Mouse (Mus musculus) liver, embryonic 14.5 days (tissue): ENCODE results near the gene Gadd45a. TPM values are rescaled to one million over a fixed set of nuclear protein-coding genes. Genes with fewer than 3 reads are reported as not detected.

ENCODE experiments used
- ATAC-seq: fragments of 200-750 bp; cut with Nextera tagmentation; 2 replicates; pipeline ENCODE4 v1.8.0; 2017; ENCODE audit warnings: moderate number of reproducible peaks, mild to moderate bottlenecking, moderate library complexity; ENCODE audit not compliant: insufficient read depth
- DNase-seq, 3 experiments: peaks; one replicate each; pipeline ENCODE4 v3.0.0-alpha.2; 2012 to 2013; ENCODE audit warnings: low read depth in 3 of 3, low spot score in 3 of 3
- H3K27ac ChIP-seq: fragments of 300-500 bp; sonication (generic); 2 replicates; pipeline ENCODE4 v1.5.1; 2014; ENCODE audit warnings: moderate library complexity, mild to moderate bottlenecking, control low read depth, inconsistent platforms
- H3K27me3 ChIP-seq: fragments of 300-500 bp; sonication (generic); 2 replicates; pipeline ENCODE4 v1.6.1; 2014; ENCODE audit warnings: mild to moderate bottlenecking, low read length, moderate library complexity; ENCODE audit not compliant: control insufficient read depth, insufficient read depth
- H3K36me3 ChIP-seq: fragments of 300-500 bp; sonication (generic); replicated peaks from 2 replicates; pipeline ENCODE4 v1.6.1; 2014; ENCODE audit warnings: low read depth; ENCODE audit not compliant: control insufficient read depth, insufficient read depth
- H3K4me1 ChIP-seq, 2 experiments: fragments of 200-500 bp in 1 of 2; fragments of 300-500 bp in 1 of 2; sonication (generic) in 1 of 2; replicated peaks; 2 replicates each; pipeline ENCODE4 v1.6.1; 2012 to 2014; ENCODE audit warnings: antibody characterized with exemption in 1 of 2, inconsistent platforms in 1 of 2, low read length in 1 of 2; ENCODE audit not compliant: control insufficient read depth in 2 of 2, insufficient read depth in 2 of 2
- H3K4me2 ChIP-seq: fragments of 300-500 bp; sonication (generic); 2 replicates; pipeline ENCODE4 v1.6.1; 2014; ENCODE audit warnings: low read depth, mild to moderate bottlenecking, control low read depth, moderate library complexity
- H3K4me3 ChIP-seq, 2 experiments: fragments of 200-500 bp in 1 of 2; fragments of 300-500 bp in 1 of 2; sonication (generic) in 1 of 2; 2 replicates each; pipeline ENCODE4 v1.5.1; 2012 to 2014; ENCODE audit warnings: low read depth in 2 of 2, low read length in 2 of 2, mild to moderate bottlenecking in 2 of 2, control low read depth in 1 of 2, inconsistent platforms in 1 of 2, moderate library complexity in 1 of 2; ENCODE audit not compliant: insufficient read depth in 1 of 2
- H3K9ac ChIP-seq: fragments of 300-500 bp; sonication (generic); replicated peaks from 2 replicates; pipeline ENCODE4 v1.6.1; 2014; ENCODE audit warnings: mild to moderate bottlenecking, control low read depth, moderate library complexity
- H3K9me3 ChIP-seq: fragments of 300-500 bp; sonication (generic); 2 replicates; pipeline ENCODE4 v1.6.1; 2016; ENCODE audit warnings: low read length, mixed read lengths; ENCODE audit not compliant: control insufficient read depth
- CTCF ChIP-seq: IDR thresholded peaks from 2 replicates; pipeline ENCODE4 v1.5.1; 2016; ENCODE audit warnings: antibody characterized with exemption, low read depth, control low read depth
- EP300 ChIP-seq: IDR thresholded peaks from 2 replicates; pipeline ENCODE4 v1.6.1; 2016; ENCODE audit warnings: antibody characterized with exemption, low read depth
- WGBS: fragments of 180-500 bp; shearing (Covaris S2); extraction: QIAGEN DNeasy Blood & Tissue Kit; methylation state at CpG from one replicate; pipeline ENCODE4 v1.1.7; 2014; ENCODE audit not compliant: insufficient replicate concordance; 5-methylcytosine and 5-hydroxymethylcytosine counted together
- polyA plus RNA-seq, 2 experiments: library from polyadenylated mRNA; depleted of rRNA in 1 of 2; stranded (reverse) in 1 of 2; unstranded in 1 of 2; fragments of >200 nt; fragmentation: Nextera tagmentation in 1 of 2; extraction: Ambion mirVana in 1 of 2; gene quantifications; 2 replicates each; pipeline versions ENCODE4 v1.2.1 to v1.2.3; 2012 to 2014

Gadd45a gene
- polyA plus RNA-seq, 2 experiments, result 49.8 to 90.4 TPM

DNA sequence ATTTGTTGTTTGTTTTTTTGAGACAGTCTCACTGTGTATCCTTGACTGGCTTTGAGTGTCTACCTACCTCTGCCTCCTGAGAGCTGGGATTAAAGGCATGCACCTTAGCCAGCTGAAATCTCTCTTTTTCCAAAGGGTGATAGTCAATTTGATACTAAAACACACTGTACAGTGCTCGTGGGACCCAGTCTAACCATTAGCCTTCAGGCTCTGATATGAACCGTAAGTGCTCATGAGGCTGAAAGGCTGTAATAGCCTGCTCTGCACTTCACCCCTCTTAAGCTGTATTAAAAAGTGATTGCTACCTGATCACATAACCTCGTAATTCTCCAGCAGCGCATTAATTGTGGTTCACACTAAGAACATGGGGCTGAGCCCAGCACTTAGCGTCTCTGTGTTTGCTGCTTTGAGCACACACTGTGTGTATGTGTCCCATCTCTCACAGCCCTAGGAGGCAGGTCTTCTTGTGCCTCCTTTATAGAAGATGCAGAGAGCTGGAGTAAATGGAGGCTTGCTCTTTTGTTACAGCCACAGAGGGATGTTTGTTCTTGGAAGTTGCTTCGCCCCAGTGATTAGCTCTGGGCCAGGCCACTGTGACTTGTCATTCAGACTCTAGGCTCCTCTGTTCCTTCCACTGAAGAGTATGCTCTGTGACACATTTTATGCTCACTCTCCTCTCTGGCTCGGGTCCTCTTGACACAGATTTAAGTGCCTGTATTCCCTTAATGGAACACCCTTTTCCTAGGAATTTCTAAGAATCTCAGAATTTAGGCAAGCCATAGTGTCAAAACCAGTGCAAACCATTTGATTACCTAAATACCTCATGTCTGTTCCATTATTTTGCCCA lies 26.7 kb downstream of the Gadd45a start:
- Histone ChIP-seq H3K4me2 (no peak overlapping the region), H3K9me3 (no peaks in the 10 kb centered on the region), H3K27ac (no peak overlapping the region), H3K27me3 (no peaks in the 10 kb centered on the region), H3K4me1 (peaks cover 25 to 26% of the 10 kb centered on the region in 2 experiments), H3K9ac (no peak overlapping the region), H3K4me3 (no peak overlapping the region), H3K36me3 (no peaks in the 10 kb centered on the region)
- ATAC-seq (no peak), DNase-seq (no peak)
- no peak for TF ChIP-seq CTCF
- TF ChIP-seq EP300, result no peak
- WGBS, result 77% methylated on average over 7 of the region's 7 CpGs

DNA sequence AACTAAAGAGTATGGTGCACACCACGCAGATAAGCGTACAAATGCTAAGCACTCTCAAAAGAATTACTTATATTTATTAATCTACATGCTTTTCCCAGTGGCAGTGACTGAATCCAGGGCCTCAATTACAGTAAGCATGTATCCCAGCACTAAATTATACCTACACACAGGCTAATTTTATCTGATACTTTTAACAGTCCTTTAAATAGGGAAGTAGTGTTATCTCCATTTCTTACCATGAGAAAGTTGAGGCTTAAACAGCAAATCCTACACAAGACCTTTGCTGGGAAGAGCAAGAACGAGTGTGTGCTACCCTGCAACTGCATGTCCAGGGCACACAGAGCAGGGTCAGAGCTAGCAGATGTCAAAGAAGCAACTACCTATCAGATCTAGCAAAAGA lies 27.4 kb downstream of the Gadd45a start:
- no peak overlapping the region for H3K9ac ChIP-seq
- no peaks in the 10 kb centered on the region for H3K36me3 ChIP-seq
- no peak overlapping the region for H3K27ac ChIP-seq
- no peaks in the 10 kb centered on the region for H3K27me3 ChIP-seq
- H3K9me3 ChIP-seq, result no peaks in the 10 kb centered on the region
- peaks cover 19 to 20% of the 10 kb centered on the region in 2 experiments for H3K4me1 ChIP-seq
- TF ChIP-seq CTCF, result no peak
- TF ChIP-seq EP300, result no peak
- ATAC-seq (no peak), DNase-seq (no peak)
- H3K4me2 ChIP-seq, result no peak overlapping the region
- 74% methylated on average over 3 of the region's 3 CpGs for WGBS
- no peak overlapping the region for H3K4me3 ChIP-seq

DNA sequence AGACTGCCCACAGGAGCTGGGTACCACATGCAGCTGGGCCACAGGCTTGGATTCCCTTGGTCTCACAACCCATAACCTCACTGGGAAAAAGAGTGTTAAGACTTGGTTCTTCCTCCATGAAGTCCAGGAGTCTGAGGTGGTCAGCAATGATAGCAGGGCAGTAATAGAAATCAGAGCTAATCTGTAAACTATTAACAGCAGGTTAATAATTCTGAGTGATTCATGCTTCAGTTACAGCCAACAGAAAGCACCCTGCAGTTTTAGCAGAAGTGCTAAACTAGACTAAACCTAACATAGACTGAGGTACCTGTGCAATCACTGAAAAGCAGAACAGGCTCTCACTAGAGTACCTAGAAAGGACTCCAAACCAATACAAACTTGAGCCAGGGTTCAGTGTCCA lies 37.5 kb downstream of the Gadd45a start:
- Histone ChIP-seq H3K9me3 (no peaks in the 10 kb centered on the region), H3K4me1 (peaks cover 0 to 6% of the 10 kb centered on the region in 2 experiments; a peak in 3 of 4 replicates), H3K27me3 (no peaks in the 10 kb centered on the region), H3K27ac (no peak overlapping the region), H3K36me3 (no peaks in the 10 kb centered on the region), H3K4me3 (no peak overlapping the region), H3K4me2 (no peak overlapping the region), H3K9ac (no peak overlapping the region)
- ATAC-seq (no peak), DNase-seq (no peak)
- TF ChIP-seq CTCF (no peak), EP300 (no peak)

DNA sequence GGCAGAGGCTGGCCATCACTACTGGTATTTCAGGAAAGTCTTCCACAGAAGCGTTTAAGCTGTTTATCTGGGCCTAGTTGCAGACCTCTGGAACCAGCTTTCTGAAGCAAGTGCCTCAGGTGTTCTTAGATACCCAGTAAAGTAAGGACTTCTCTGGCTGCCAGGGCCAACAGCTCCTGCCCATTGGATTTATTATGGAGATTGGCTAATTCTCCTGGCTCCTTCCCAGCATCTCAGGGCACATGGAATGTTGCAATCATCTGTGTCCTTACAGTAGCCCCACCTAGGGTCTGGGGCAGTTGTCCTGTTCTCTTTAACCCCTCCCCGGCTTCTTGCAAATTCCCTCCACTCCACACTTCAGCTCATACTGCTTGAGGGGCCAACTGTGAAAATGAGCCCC lies 38.6 kb downstream of the Gadd45a start:
- DNase-seq (no peak), ATAC-seq (no peak)
- Histone ChIP-seq H3K9ac (no peak overlapping the region), H3K4me3 (no peak overlapping the region), H3K36me3 (no peaks in the 10 kb centered on the region), H3K4me2 (no peak overlapping the region), H3K27ac (no peak overlapping the region), H3K9me3 (no peaks in the 10 kb centered on the region), H3K27me3 (no peaks in the 10 kb centered on the region), H3K4me1 (peaks cover 0 to 6% of the 10 kb centered on the region in 2 experiments; a peak in 3 of 4 replicates)
- no peak for TF ChIP-seq CTCF
- TF ChIP-seq EP300, result no peak
- WGBS, result 76% methylated on average over 2 of the region's 2 CpGs

- WGBS, result 39% methylated on average over 1 of the region's 1 CpGs
- Histone ChIP-seq H3K27ac (no peak overlapping the region), H3K36me3 (no peaks in the 10 kb centered on the region), H3K9me3 (no peaks in the 10 kb centered on the region), H3K4me3 (no peak overlapping the region), H3K27me3 (no peaks in the 10 kb centered on the region), H3K4me1 (peaks cover 0 to 6% of the 10 kb centered on the region in 2 experiments; a peak in 3 of 4 replicates), H3K4me2 (no peak overlapping the region), H3K9ac (no peak overlapping the region)
- TF ChIP-seq EP300 (no peak), CTCF (no peak)
- DNase-seq (no peak), ATAC-seq (no peak)
Measured at GRCm38 (mm10) chr6:66996257-66996656, 41.0 kb downstream of the Gadd45a start.
